Mouse (Mus musculus) spleen, adult 10 weeks (tissue): ENCODE results near the gene Mrpl39. TPM values are rescaled to one million over a fixed set of nuclear protein-coding genes. Genes with fewer than 3 reads are reported as not detected.

Experiments
- polyA plus RNA-seq: library from polyadenylated mRNA; stranded (reverse); fragments of 350-450 nt; fragmentation: Illumina TruSeq; extraction: RNeasy Lipid Tissue Mini Kit (QIAGEN cat#74804); gene quantifications from one replicate; pipeline ENCODE4 v1.2.3, GENCODE M21; 2015; ENCODE audit warnings: low replicate concordance; ENCODE audit not compliant: insufficient read depth

Gene Mrpl39
- 27.8 TPM for polyA plus RNA-seq

DNA sequence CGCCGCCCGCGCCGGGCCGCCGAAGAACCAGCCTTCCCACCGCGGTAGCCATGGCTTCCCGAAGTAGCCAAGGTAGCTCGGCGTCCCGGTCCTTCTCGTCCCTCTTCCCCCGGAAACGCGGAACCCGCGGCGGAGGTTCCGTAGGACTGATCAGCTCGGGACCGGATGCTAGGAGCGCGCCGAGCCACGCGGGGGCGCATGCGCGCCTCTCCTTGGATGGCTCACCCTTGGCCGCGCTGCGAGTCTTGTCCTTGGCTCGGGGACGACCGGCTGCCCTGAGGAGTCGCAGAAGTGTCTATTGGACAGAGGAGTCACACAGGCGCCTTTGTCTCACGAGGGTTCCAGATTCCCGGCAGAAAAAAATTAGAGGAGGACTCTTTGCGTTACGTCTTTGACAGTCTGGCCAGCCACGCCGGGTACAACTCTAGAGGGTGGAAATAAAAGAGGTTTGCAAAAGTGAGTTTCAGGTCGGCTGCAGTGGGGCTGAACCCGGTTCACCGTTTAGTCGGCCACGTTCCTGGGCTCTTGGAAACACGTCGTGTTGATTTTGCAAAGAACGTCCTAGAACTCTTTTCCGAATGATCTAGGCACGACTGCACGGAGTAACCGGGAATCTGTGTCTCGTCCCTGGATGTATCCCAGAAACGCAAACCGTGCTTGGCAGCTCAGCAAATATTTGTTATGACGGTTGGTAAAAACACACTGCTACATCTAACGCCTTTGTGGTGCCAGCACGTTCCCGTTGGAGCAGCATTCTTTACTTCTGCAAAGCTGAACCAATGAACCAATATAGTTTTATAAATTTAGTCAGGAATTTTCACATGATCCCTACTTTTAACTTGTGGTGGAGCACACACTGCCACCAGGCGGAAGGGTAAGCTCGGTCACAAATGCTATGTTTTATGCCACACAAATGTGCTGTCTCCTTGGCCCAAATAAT is at the start of gene Mrpl39:
Gene Mrpl39, minus strand, starts transcription at position 577 of the 940 bp plus-strand sequence.

DNA sequence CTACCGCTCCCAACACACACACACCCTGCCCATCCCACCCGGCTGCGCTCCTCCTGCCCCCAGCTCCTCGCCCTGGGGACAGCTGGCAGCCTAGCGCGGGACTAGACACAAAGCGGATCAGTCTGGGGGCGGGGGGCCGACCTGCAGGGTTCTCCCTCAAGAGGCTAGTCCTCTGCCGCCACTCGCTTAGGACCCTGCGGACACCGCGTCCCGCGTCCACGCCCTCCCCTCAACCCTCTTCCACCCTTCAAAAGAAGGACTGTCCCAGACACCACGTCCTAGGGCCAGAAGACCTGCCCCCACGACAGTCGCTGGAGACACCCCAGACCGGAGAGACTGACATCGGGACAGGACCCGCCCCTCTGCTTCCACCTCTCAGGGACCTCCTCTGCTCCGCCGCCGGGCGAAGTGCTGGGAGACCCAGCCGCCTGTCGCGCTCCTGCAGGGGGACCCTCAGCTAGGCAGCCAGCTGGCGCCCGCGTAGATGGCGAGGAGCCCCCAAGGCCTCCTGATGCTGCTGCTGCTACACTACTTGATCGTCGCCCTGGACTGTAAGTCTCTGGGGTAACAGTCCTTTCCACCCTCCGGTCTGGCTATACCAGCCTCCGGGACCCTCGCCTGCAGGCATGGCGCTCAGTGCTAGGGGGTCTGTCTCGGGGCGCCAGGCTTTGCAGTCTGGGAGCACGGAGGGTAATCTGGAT is 38.6 kb upstream of the Mrpl39 start, which contains the start of gene Jam2:
Gene Jam2, plus strand, starts transcription at position 121 of the 701 bp plus-strand sequence.

Other genes starting within 250 kb of the Mrpl39 start
- not detected for gene A730009L09Rik, start 220.6 kb downstream of the Mrpl39 start, polyA plus RNA-seq
- 13.1 TPM for gene Jam2, start 38.4 kb upstream of the Mrpl39 start, polyA plus RNA-seq
- gene Gabpa, start 99.2 kb upstream of the Mrpl39 start, polyA plus RNA-seq: 59.1 TPM
- 354 TPM for gene Atp5j, start 99.9 kb upstream of the Mrpl39 start, polyA plus RNA-seq